Mouse (Mus musculus) testis, adult 2 months (tissue): ENCODE measurements around the gene Hoxb4. TPM values are rescaled to one million over a fixed set of nuclear protein-coding genes. Genes with fewer than 3 reads are reported as not detected.

ENCODE experiments used
- H3K27ac ChIP-seq: fragments of 200-500 bp; 2 replicates; pipeline ENCODE4 v1.5.1; 2012; ENCODE audit warnings: low read depth, low read length; ENCODE audit not compliant: control insufficient read depth, insufficient read depth
- H3K27me3 ChIP-seq: fragments of 200-500 bp; 2 replicates; pipeline ENCODE4 v1.6.1; 2012; ENCODE audit warnings: mild to moderate bottlenecking, low read length, moderate library complexity; ENCODE audit not compliant: control insufficient read depth, insufficient read depth
- H3K36me3 ChIP-seq: fragments of 200-500 bp; 2 replicates; pipeline ENCODE4 v1.6.1; 2012; ENCODE audit warnings: mild to moderate bottlenecking, low read length; ENCODE audit not compliant: control insufficient read depth, insufficient read depth
- H3K4me1 ChIP-seq: fragments of 200-500 bp; 2 replicates; pipeline ENCODE4 v1.6.1; 2012; ENCODE audit warnings: low read length; ENCODE audit not compliant: control insufficient read depth, insufficient read depth
- H3K4me3 ChIP-seq: fragments of 200-500 bp; 2 replicates; pipeline ENCODE4 v1.5.1; 2012; ENCODE audit warnings: low read depth, mild to moderate bottlenecking, low read length, moderate library complexity, mixed read lengths; ENCODE audit not compliant: control insufficient read depth
- CTCF ChIP-seq: fragments of 200-500 bp; IDR thresholded peaks from 2 replicates; pipeline ENCODE4 v1.5.1; 2012; ENCODE audit warnings: low read depth, mild to moderate bottlenecking, inconsistent platforms, low read length, moderate library complexity; ENCODE audit not compliant: control insufficient read depth, insufficient read depth, insufficient replicate concordance
- POLR2A ChIP-seq: fragments of 200-500 bp; IDR thresholded peaks from 2 replicates; pipeline ENCODE4 v1.6.1; 2012; ENCODE audit warnings: low read depth, mild to moderate bottlenecking, inconsistent platforms, low read length, moderate library complexity; ENCODE audit not compliant: control insufficient read depth
- polyA plus RNA-seq: library from polyadenylated mRNA; depleted of rRNA; stranded (reverse); fragments of >200 nt; gene quantifications from 2 replicates; pipeline ENCODE4 v1.2.3, GENCODE M21; 2012

Gene Hoxb4
- polyA plus RNA-seq, 1 experiment = 0.07 TPM

GRCm38 (mm10) chr11:96314671-96315343 lies 3.3 kb upstream of the Hoxb4 start:
- H3K27me3 ChIP-seq = peaks cover 12% of the 10 kb centered on the region
- no peak for TF ChIP-seq CTCF
- no peak for TF ChIP-seq POLR2A
- no peak overlapping the region for H3K4me3 ChIP-seq
- no peaks in the 10 kb centered on the region for H3K36me3 ChIP-seq
- no peak overlapping the region for H3K27ac ChIP-seq
- H3K4me1 ChIP-seq = peaks cover 5% of the 10 kb centered on the region

GRCm38 (mm10) chr11:96315344-96315681 lies 2.8 kb upstream of the Hoxb4 start:
- Histone ChIP-seq H3K4me3 (no peak overlapping the region), H3K36me3 (no peaks in the 10 kb centered on the region), H3K27me3 (peaks cover 12% of the 10 kb centered on the region), H3K27ac (no peak overlapping the region), H3K4me1 (peaks cover 9% of the 10 kb centered on the region)
- no peak for TF ChIP-seq CTCF
- no peak for TF ChIP-seq POLR2A

- Histone ChIP-seq H3K36me3 (no peaks in the 10 kb centered on the region), H3K27me3 (peaks cover 13% of the 10 kb centered on the region; the same call in 1 of the 2 replicates), H3K4me3 (no peak overlapping the region), H3K27ac (no peak overlapping the region), H3K4me1 (peaks cover 7% of the 10 kb centered on the region)
- TF ChIP-seq CTCF (no peak), POLR2A (no peak)
Measured at GRCm38 (mm10) chr11:96316696-96317607, 1.1 kb upstream of the Hoxb4 start.

GRCm38 (mm10) chr11:96318368-96319070 lies 452 bp downstream of the Hoxb4 start:
- Histone ChIP-seq H3K36me3 (no peaks in the 10 kb centered on the region), H3K27ac (no peak overlapping the region), H3K27me3 (peaks cover 13% of the 10 kb centered on the region; the same call in 1 of the 2 replicates), H3K4me3 (peak overlapping the region; percentile 34), H3K4me1 (peaks cover 7% of the 10 kb centered on the region)
- TF ChIP-seq CTCF = no peak
- TF ChIP-seq POLR2A = no peak

GRCm38 (mm10) chr11:96319071-96319902 lies 1.2 kb downstream of the Hoxb4 start:
- TF ChIP-seq POLR2A (no peak), CTCF (no peak)
- Histone ChIP-seq H3K27me3 (peaks cover 10% of the 10 kb centered on the region; the same call in 1 of the 2 replicates), H3K4me3 (peak overlapping the region; percentile 34), H3K36me3 (no peaks in the 10 kb centered on the region), H3K4me1 (peaks cover 7% of the 10 kb centered on the region), H3K27ac (no peak overlapping the region)

GRCm38 (mm10) chr11:96319910-96320309 lies 1.8 kb downstream of the Hoxb4 start:
- no peak overlapping the region for H3K27ac ChIP-seq
- TF ChIP-seq POLR2A = no peak
- no peak for TF ChIP-seq CTCF

GRCm38 (mm10) chr11:96320688-96321087 lies 2.6 kb downstream of the Hoxb4 start:
- no peak for TF ChIP-seq POLR2A
- no peak for TF ChIP-seq CTCF
- no peak overlapping the region for H3K4me3 ChIP-seq
- peaks cover 5% of the 10 kb centered on the region for H3K27me3 ChIP-seq
- H3K4me1 ChIP-seq = peaks cover 7% of the 10 kb centered on the region
- H3K27ac ChIP-seq = no peak overlapping the region
- H3K36me3 ChIP-seq = no peaks in the 10 kb centered on the region

More at GRCm38 (mm10) chr11:96319910-96320309, 1.8 kb downstream of the Hoxb4 start:
- Histone ChIP-seq H3K4me1 (peaks cover 7% of the 10 kb centered on the region), H3K36me3 (no peaks in the 10 kb centered on the region), H3K27me3 (peaks cover 5% of the 10 kb centered on the region; the same call in 1 of the 2 replicates), H3K4me3 (no peak overlapping the region; the same call in 1 of the 2 replicates)
